Mouse (Mus musculus) spleen, postnatal 4 days (tissue): Measurements from ENCODE around the gene Trpc1.

Source experiments
- DNase-seq, 2 experiments: peaks; one replicate each; pipeline ENCODE4 v3.0.0; 2022; ENCODE audit warnings: low spot score in 2 of 2

Trpc1 gene

GRCm38 (mm10) chr9:95750037-95750511 lies at the start of gene Trpc1:
Gene Trpc1, minus strand, starts transcription at chr9:95750375.
- DNase-seq = peak; percentile 53 to 83

- no peak for DNase-seq
These were observed 46.1 kb upstream of the Trpc1 start for GRCm38 (mm10) chr9:95796323-95796722.

- no peak for DNase-seq
These were observed 45.7 kb upstream of the Trpc1 start for GRCm38 (mm10) chr9:95795844-95796243.

- DNase-seq = no peak
These were observed 45.1 kb upstream of the Trpc1 start for GRCm38 (mm10) chr9:95795077-95795784.

GRCm38 (mm10) chr9:95793986-95794744 lies 44.0 kb upstream of the Trpc1 start:
- no peak for DNase-seq

GRCm38 (mm10) chr9:95784888-95785511 lies 34.8 kb upstream of the Trpc1 start:
- DNase-seq = no peak

- DNase-seq = no peak
These were observed 33.6 kb upstream of the Trpc1 start for GRCm38 (mm10) chr9:95783646-95784293.

GRCm38 (mm10) chr9:95771671-95772070 lies 21.5 kb upstream of the Trpc1 start:
- no peak for DNase-seq

GRCm38 (mm10) chr9:95763218-95763617 lies 13.0 kb upstream of the Trpc1 start:
- no peak for DNase-seq

- no peak for DNase-seq
These were observed 12.1 kb upstream of the Trpc1 start for GRCm38 (mm10) chr9:95762228-95762627.

GRCm38 (mm10) chr9:95761381-95761780 lies 11.2 kb upstream of the Trpc1 start:
- DNase-seq = no peak

GRCm38 (mm10) chr9:95750746-95751145 lies 571 bp upstream of the Trpc1 start:
- no peak for DNase-seq

GRCm38 (mm10) chr9:95749461-95749928 lies 680 bp downstream of the Trpc1 start:
- DNase-seq = no peak

- DNase-seq = no peak
These were observed 2.9 kb downstream of the Trpc1 start for GRCm38 (mm10) chr9:95747298-95747697.

- no peak for DNase-seq
These were observed 5.1 kb downstream of the Trpc1 start for GRCm38 (mm10) chr9:95744845-95745613.

GRCm38 (mm10) chr9:95736238-95736637 lies 13.9 kb downstream of the Trpc1 start:
- no peak for DNase-seq

- no peak for DNase-seq
These were observed 37.6 kb downstream of the Trpc1 start for GRCm38 (mm10) chr9:95712574-95712973.

GRCm38 (mm10) chr9:95708943-95709342 lies 41.2 kb downstream of the Trpc1 start:
- peak in 1 of 2 experiments; percentile 25 for DNase-seq

GRCm38 (mm10) chr9:95705371-95705770 lies 44.8 kb downstream of the Trpc1 start:
- DNase-seq = no peak

GRCm38 (mm10) chr9:95704078-95704477 lies 46.1 kb downstream of the Trpc1 start:
- DNase-seq = no peak

GRCm38 (mm10) chr9:95699273-95699672 lies 50.9 kb downstream of the Trpc1 start:
- no peak for DNase-seq
